Mouse (Mus musculus) embryo, embryonic 10 days (tissue): ENCODE measurements around the gene Spg7.

Source experiments
- DNase-seq: peaks from one replicate; pipeline ENCODE4 v3.0.0-alpha.2; 2015; ENCODE audit warnings: low spot score

Gene Spg7

GRCm38 (mm10) chr8:123131041-123131440 is 68.3 kb downstream of the Spg7 start:
- DNase-seq, result no peak

DNA sequence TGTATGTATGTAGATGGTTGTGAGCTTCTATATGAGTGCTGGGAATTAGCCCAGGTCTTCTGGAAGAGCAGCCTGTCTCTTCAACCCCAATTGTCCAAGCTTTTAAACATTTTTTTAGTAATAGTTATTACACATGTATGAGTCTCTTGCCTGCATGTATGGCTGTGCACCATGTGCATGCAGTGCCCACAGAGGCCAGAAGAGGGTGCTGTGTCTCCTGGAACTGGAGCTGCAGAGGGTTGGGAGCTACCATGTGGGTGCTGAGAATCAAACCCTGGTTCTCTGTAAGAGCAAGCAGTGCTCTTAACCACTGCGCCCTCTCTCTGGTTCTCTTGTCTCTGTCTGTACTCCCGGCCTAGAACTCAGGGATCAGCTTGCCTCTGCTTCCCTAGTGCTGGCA is 70.2 kb downstream of the Spg7 start:
- no peak for DNase-seq

DNA sequence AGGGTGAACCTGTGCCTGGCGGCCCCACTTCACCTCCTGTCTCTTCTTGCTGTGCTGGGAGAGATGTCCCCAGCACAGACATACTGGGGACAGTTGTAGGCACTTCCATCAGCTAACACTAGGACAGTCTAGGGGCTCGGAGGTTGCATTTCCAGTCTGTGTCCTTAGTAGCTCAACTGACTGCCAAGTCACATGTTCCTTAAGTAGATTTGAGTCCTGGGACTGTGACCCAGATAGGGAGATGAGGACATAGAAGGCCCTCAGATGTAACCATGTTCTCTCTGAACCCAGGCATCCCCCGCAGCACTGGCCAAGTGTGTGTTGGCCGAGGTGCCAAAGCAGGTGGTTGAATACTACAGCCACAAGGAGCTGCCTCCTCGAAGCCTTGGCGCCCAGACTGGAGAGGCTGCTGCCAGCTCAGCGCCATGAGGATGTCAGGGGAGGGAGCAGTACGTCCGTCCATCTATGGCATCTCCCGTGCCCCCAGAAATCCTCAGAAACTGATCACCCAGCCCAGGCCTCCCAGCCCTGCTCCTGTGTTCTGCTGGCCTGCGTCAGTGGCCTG is 71.5 kb downstream of the Spg7 start:
- DNase-seq, result no peak

DNA sequence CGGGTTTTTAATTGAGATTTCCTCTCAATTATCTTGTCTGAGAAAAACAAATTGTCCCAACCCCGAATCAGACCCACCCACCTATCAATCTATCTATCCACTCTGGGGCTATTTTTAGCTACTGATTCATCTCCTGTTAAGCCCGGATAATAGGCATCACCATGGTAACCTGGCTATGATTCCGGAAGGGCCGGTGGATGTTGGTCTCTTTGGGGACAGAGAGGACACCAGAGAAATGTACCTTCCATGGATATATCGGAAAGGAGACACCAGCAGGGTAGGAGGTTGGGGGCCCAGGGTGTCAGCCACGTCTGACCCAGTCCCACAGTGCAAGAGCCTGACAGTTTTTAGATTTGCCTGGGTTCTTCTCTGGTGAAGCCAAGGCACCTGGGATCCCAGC is 72.7 kb downstream of the Spg7 start:
- DNase-seq, result peak; percentile 61

DNA sequence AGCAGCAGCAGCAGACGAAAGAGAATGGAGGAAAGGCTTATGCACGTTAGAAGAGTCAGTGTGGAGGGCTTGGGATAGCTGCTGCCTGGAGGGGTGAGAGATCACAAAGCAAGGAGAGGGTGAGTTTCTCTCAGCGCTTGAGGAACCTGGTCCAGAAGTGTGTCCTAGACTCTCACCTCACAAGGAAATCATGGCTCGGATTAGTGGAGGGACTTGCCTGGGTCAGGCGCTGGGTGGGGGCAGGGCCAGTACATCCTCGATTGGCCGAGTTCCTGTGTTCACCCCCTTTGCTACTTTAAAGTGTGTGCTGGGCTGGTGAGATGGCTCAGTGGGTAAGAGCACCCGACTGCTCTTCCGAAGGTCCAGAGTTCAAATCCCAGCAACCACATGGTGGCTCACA is 73.1 kb downstream of the Spg7 start:
- DNase-seq, result no peak

GRCm38 (mm10) chr8:123136287-123136686 is 73.5 kb downstream of the Spg7 start:
- no peak for DNase-seq

GRCm38 (mm10) chr8:123137645-123138077 is 74.9 kb downstream of the Spg7 start:
- DNase-seq, result peak; percentile 63

DNA sequence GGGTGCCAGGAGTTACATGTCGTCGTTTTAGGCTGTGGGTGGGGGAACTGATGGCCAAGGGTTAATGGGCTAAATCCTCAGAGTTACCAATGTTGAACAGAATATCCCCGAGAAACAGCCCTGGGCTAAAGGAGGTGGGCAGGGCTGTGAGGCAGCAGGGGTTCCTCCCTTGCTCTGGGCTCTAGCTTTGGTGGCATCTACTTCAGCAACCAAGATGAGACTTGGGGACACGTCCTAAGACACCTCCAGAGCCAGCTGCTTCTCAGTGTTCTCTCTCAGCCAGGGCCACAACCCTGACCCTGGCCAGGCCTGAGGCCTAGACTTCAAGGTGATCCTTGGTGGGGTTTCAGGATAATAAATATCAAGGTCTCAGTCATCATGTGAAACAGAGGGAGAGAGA is 76.0 kb downstream of the Spg7 start:
- DNase-seq, result no peak

DNA sequence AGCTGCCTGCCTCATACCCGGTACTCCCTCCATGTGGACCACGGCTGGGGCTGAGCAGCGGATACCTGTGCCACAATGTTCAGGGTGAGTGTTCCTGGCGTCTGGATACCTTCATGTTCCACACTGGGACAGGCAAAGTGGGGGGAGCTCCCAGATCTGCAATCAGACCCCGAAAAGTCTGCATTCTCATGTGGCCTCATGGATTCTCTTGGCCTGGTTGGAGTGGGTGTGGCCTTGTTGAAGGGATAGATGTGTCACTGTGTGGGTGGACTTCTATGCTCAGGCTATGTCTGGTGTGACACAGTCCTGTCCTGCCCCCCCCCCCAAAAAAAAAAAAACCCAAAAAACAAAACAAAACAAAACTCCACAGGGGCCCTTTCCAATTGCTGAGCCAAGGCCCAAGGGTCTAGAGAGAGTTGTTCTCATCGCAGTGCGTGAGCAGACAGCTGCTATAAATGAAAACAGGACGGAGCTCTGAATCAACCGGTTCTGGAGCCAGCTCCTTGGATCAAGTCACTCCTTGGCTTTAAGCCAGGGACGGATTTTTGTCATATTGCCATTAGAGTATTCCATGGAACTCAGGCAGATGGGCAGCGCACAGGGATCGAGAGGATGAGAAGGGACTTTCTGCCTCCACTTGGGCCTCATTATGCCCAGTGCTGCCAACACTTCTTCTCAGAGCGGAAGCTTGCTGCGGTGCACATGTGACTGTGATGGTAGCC is 79.2 kb downstream of the Spg7 start:
- DNase-seq, result no peak

DNA sequence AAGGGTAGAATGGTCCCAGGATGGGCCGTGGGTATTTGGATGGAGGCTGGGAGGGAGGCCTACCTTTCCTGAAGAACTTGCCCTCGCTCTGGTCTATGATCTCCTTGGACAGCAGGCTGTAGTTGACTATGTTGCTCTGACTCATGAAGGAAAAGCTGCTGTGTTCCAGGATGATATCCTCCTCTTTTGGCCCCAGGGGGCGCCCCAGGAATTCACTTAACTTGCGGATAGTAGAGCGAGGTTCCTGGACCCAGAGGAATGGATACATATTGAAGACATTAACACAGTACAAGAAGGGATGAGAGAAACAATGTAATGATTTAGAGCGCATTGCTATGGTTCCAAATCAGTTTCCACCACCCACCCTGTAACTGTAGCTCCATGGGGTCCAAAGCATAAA is 82.5 kb downstream of the Spg7 start:
- peak; percentile 35 for DNase-seq

DNA sequence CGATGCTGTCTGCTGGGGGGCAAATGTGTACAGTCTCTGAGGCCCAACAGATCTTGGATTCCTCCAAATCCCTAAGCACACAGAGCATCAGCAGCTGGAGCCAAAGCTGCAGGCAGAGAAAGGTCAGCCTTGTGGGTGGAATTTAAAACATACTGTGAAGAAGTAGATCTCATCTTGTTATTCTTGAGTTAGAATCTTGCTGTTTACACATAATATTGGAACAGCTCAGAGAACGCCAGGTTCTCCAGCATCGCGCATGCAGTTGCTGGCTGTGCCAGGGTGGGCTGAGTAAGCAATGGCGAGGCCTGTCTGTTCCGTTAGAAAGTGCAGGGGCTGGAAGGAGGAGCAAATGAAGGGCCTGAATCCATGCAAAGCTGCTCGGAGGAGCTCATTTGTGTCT is 83.6 kb downstream of the Spg7 start:
- DNase-seq, result no peak
